Mouse (Mus musculus): Measurements from ENCODE around the gene Olfr1425. TPM values are rescaled to one million over a fixed set of nuclear protein-coding genes. Genes with fewer than 3 reads are reported as not detected.
"Not testable (repeated sequence)": the region's sequence is repeated elsewhere in the genome, so short reads cannot be mapped to it uniquely, and the experiment has no call there.

Gene Olfr1425
- polyA plus RNA-seq, 1 experiment from 2014 or later, result not detected

DNA sequence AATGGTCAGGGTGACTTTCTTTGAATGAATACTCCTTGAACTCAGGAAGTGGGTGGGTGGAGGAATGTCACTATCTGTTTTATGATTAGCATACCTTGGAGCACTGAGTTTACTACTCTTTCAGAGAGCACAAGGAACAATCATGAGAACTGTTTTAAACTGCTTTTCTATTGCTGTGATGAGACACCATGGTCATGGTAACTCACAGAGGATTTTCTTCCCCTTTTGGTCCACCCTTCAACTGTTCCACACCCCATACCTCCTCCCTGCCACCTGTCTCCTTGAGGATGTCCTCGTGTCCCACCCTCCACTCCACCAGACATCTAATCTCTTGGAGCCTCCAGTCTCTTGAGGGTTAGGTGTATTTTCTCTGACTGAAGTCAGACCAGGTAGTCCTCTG, 9.7 kb downstream of the Olfr1425 start:
- H3K4me3 ChIP-seq (replicated peaks; ENCODE audit: low read length); H3K27ac ChIP-seq (ENCODE audit: low read length); H3K4me1 ChIP-seq (ENCODE audit: control insufficient read depth, insufficient read depth, low read length); H3K9me3 ChIP-seq (replicated peaks; ENCODE audit: control insufficient read depth, low read length); H3K36me3 ChIP-seq (ENCODE audit: control insufficient read depth, insufficient read depth, low read length); H3K27me3 ChIP-seq (ENCODE audit: control insufficient read depth, insufficient read depth, low read length); ATAC-seq (ENCODE audit: insufficient read depth, low FRiP score); H3K9ac ChIP-seq (ENCODE audit: low read length); H3K4me2 ChIP-seq (ENCODE audit: low read depth, low read length): not testable (repeated sequence)
- WGBS, result 76% methylated on average over 1 of the region's 1 CpGs

- not testable (repeated sequence) for H3K36me3 ChIP-seq (ENCODE audit: control insufficient read depth, insufficient read depth, low read length); H3K9me3 ChIP-seq (replicated peaks; ENCODE audit: control insufficient read depth, low read length); H3K4me1 ChIP-seq (ENCODE audit: control insufficient read depth, insufficient read depth, low read length); ATAC-seq (ENCODE audit: insufficient read depth, low FRiP score); H3K4me2 ChIP-seq (ENCODE audit: low read depth, low read length); H3K9ac ChIP-seq (ENCODE audit: low read length); H3K27me3 ChIP-seq (ENCODE audit: control insufficient read depth, insufficient read depth, low read length); H3K4me3 ChIP-seq (replicated peaks; ENCODE audit: low read length); H3K27ac ChIP-seq (ENCODE audit: low read length)
- 68% methylated on average over 1 of the region's 1 CpGs for WGBS
Measured at GRCm38 (mm10) chr19:12062582-12062981, 14.9 kb downstream of the Olfr1425 start, which contains the start of gene Olfr1424. Gene Olfr1424, minus strand, starts transcription at chr19:12062682.

DNA sequence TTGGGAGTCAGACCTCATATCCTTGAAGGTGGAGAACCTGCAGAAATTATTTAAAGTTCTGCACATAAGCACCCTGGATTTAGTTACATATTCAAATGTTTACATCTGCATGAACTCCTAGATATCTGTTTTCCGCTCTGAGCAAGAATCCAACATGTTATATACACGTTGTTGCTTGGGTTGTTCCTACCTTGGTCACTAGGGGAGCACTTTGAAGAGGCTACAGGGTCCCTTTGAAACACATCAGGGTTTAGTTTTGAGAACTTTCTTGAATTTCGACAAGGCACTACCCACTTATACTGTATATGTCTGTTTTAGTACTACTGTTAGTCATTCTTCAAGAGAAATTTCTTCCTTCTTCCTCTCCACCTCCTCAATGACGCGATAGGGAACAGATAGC, 34.4 kb downstream of the Olfr1425 start:
- no peaks in the 10 kb centered on the region for H3K36me3 ChIP-seq (ENCODE audit: control insufficient read depth, insufficient read depth, low read length)
- H3K4me1 ChIP-seq (ENCODE audit: control insufficient read depth, insufficient read depth, low read length), result no peaks in the 10 kb centered on the region
- ATAC-seq (ENCODE audit: insufficient read depth, low FRiP score), result no peak
- no peak overlapping the region for H3K4me2 ChIP-seq (ENCODE audit: low read depth, low read length)
- H3K4me3 ChIP-seq (replicated peaks; ENCODE audit: low read length), result no peak overlapping the region
- H3K9ac ChIP-seq (ENCODE audit: low read length), result no peak overlapping the region
- H3K9me3 ChIP-seq (replicated peaks; ENCODE audit: control insufficient read depth, low read length), result no peaks in the 10 kb centered on the region
- H3K27ac ChIP-seq (ENCODE audit: low read length), result no peak overlapping the region
- no peaks in the 10 kb centered on the region for H3K27me3 ChIP-seq (ENCODE audit: control insufficient read depth, insufficient read depth, low read length)
- 87% methylated on average over 5 of the region's 5 CpGs for WGBS

DNA sequence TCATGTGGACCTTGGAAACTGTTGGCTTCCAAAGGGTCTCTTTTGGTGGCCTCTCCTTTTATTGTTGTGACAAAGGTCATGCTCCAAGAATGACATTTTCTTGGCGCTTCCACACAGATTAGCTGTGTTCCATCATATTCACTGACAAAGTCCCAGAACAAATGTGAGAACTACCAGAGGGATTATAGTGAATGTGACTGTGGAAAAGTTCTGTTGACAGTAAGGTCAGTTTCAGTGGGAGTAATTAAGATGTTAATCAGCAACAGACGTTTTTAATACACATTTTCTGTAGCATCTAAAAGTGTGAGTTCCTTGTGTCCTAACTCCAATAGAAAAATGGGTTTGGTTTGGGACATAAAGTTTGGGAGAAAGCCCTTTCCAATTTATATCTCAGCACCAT, 36.3 kb downstream of the Olfr1425 start, which contains the start of gene Olfr1423:
Gene Olfr1423 (minus strand): TSS at position 101 of the 400 bp plus-strand sequence.
- 55% methylated on average over 2 of the region's 2 CpGs for WGBS
- H3K27me3 ChIP-seq (ENCODE audit: control insufficient read depth, insufficient read depth, low read length), result no peaks in the 10 kb centered on the region
- H3K27ac ChIP-seq (ENCODE audit: low read length), result no peak within 1 kb of the TSS
- no peak within 1 kb of the TSS for H3K9ac ChIP-seq (ENCODE audit: low read length)
- no peak within 1 kb of the TSS for H3K4me2 ChIP-seq (ENCODE audit: low read depth, low read length)
- ATAC-seq (ENCODE audit: insufficient read depth, low FRiP score), result no peak
- H3K4me1 ChIP-seq (ENCODE audit: control insufficient read depth, insufficient read depth, low read length), result no peaks in the 10 kb centered on the region
- no peaks in the 10 kb centered on the region for H3K9me3 ChIP-seq (replicated peaks; ENCODE audit: control insufficient read depth, low read length)
- no peak within 1 kb of the TSS for H3K4me3 ChIP-seq (replicated peaks; ENCODE audit: low read length)
- no peaks in the 10 kb centered on the region for H3K36me3 ChIP-seq (ENCODE audit: control insufficient read depth, insufficient read depth, low read length)

DNA sequence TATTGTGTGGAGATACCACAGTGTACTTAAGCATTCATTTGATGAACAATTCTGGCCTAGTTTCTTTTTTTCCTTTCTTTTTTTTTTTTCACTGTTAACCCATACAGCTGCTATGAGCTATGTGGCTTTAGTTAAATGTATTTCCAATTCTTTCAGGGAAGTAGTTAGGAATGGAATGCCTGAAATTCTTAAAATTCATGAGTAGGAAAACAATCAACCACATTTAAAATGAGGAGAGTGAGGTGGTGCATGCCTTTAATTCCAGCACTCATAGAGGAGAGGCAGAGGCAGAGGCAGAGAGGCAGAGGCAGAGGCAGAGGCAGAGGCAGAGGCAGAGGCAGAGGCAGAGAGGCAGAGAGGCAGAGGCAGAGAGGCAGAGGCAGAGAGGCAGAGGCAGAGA, 39.8 kb downstream of the Olfr1425 start:
- no peaks in the 10 kb centered on the region for H3K27me3 ChIP-seq (ENCODE audit: control insufficient read depth, insufficient read depth, low read length)
- no peaks in the 10 kb centered on the region for H3K4me1 ChIP-seq (ENCODE audit: control insufficient read depth, insufficient read depth, low read length)
- no peaks in the 10 kb centered on the region for H3K9me3 ChIP-seq (replicated peaks; ENCODE audit: control insufficient read depth, low read length)
- ATAC-seq (ENCODE audit: insufficient read depth, low FRiP score), result no peak
- H3K36me3 ChIP-seq (ENCODE audit: control insufficient read depth, insufficient read depth, low read length), result no peaks in the 10 kb centered on the region
- H3K4me2 ChIP-seq (ENCODE audit: low read depth, low read length), result no peak overlapping the region
- no peak overlapping the region for H3K4me3 ChIP-seq (replicated peaks; ENCODE audit: low read length)
- no peak overlapping the region for H3K9ac ChIP-seq (ENCODE audit: low read length)
- no peak overlapping the region for H3K27ac ChIP-seq (ENCODE audit: low read length)

GRCm38 (mm10) chr19:12026606-12027005, 50.9 kb downstream of the Olfr1425 start:
- no peak for ATAC-seq (ENCODE audit: insufficient read depth, low FRiP score)
- no peak overlapping the region for H3K4me3 ChIP-seq (replicated peaks; ENCODE audit: low read length)
- H3K4me2 ChIP-seq (ENCODE audit: low read depth, low read length), result no peak overlapping the region
- no peaks in the 10 kb centered on the region for H3K27me3 ChIP-seq (ENCODE audit: control insufficient read depth, insufficient read depth, low read length)
- H3K27ac ChIP-seq (ENCODE audit: low read length), result no peak overlapping the region
- H3K9ac ChIP-seq (ENCODE audit: low read length), result no peak overlapping the region
- H3K36me3 ChIP-seq (ENCODE audit: control insufficient read depth, insufficient read depth, low read length), result no peaks in the 10 kb centered on the region
- 87% methylated on average over 2 of the region's 2 CpGs for WGBS
- H3K9me3 ChIP-seq (replicated peaks; ENCODE audit: control insufficient read depth, low read length), result no peaks in the 10 kb centered on the region
- no peaks in the 10 kb centered on the region for H3K4me1 ChIP-seq (ENCODE audit: control insufficient read depth, insufficient read depth, low read length)

GRCm38 (mm10) chr19:12025333-12025732, 52.2 kb downstream of the Olfr1425 start:
- 85% methylated on average over 3 of the region's 3 CpGs for WGBS
- Histone ChIP-seq H3K4me2 (ENCODE audit: low read depth, low read length) (no peak overlapping the region), H3K36me3 (ENCODE audit: control insufficient read depth, insufficient read depth, low read length) (no peaks in the 10 kb centered on the region), H3K27me3 (ENCODE audit: control insufficient read depth, insufficient read depth, low read length) (no peaks in the 10 kb centered on the region), H3K27ac (ENCODE audit: low read length) (no peak overlapping the region), H3K4me3 (replicated peaks; ENCODE audit: low read length) (no peak overlapping the region), H3K9ac (ENCODE audit: low read length) (no peak overlapping the region), H3K4me1 (ENCODE audit: control insufficient read depth, insufficient read depth, low read length) (no peaks in the 10 kb centered on the region), H3K9me3 (replicated peaks; ENCODE audit: control insufficient read depth, low read length) (no peaks in the 10 kb centered on the region)
- no peak for ATAC-seq (ENCODE audit: insufficient read depth, low FRiP score)

DNA sequence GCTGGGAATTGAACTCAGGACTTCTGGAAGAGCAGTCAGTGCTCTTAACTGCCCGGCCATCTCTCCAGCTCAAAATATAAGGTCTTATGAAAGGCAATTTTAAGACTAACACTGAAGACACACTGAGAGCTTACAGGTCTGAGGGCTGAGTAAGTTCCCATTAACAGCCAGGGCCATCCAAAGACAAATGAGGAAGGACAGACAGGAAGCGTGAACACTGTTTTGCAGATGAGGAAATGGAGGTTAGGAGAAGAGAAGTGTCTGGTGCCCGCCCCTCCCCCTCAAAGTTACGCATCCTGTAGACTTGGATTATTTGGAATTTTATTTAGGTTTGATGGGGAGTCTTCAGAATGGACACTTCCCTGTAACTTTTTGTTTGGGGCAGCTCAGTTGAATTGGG, 53.4 kb downstream of the Olfr1425 start:
- Histone ChIP-seq H3K9me3 (replicated peaks; ENCODE audit: control insufficient read depth, low read length) (no peaks in the 10 kb centered on the region), H3K36me3 (ENCODE audit: control insufficient read depth, insufficient read depth, low read length) (no peaks in the 10 kb centered on the region), H3K4me3 (replicated peaks; ENCODE audit: low read length) (no peak overlapping the region), H3K9ac (ENCODE audit: low read length) (no peak overlapping the region), H3K27ac (ENCODE audit: low read length) (no peak overlapping the region), H3K4me1 (ENCODE audit: control insufficient read depth, insufficient read depth, low read length) (no peaks in the 10 kb centered on the region), H3K4me2 (ENCODE audit: low read depth, low read length) (no peak overlapping the region), H3K27me3 (ENCODE audit: control insufficient read depth, insufficient read depth, low read length) (no peaks in the 10 kb centered on the region)
- no peak for ATAC-seq (ENCODE audit: insufficient read depth, low FRiP score)
- 68% methylated on average over 4 of the region's 4 CpGs for WGBS
